Comparison of ENCODE assay signal across 31 mouse cellular contexts in genomic region chr8:109475436-109475835, GRCm38 (mm10). TPM values are rescaled to one million over a fixed set of nuclear protein-coding genes. Genes with fewer than 3 reads are reported as not detected.
DNase-seq lines count a peak whose midpoint lies in the region; ATAC-seq and TF ChIP-seq lines count a peak whose summit lies in the region.
"Had no signal": no experiment of that assay in that cellular context is flagged by ENCODE, and none has a peak within 500 bp of the region (broad histone marks: within the 10 kb centered on the region; RNA-seq: fewer than 3 reads in every experiment).

No protein-coding gene starts in this region.

- H3K9me3 ChIP-seq in intestine, postnatal 0 days (ENCODE audit: control insufficient read depth), result no peaks in the 10 kb centered on the region
- H3K9me3 ChIP-seq in intestine, embryonic 16.5 days (ENCODE audit: control insufficient read depth, low read length), result no peaks in the 10 kb centered on the region
- H3K9me3 ChIP-seq in CH12.LX (replicated peaks; ENCODE audit: low read length) (no peaks in the 10 kb centered on the region), MEL (replicated peaks; ENCODE audit: insufficient read depth, low read length) (no peaks in the 10 kb centered on the region)
- H3K9me3 ChIP-seq in hindbrain, postnatal 0 days (ENCODE audit: low read length), result no peaks in the 10 kb centered on the region
- H3K9me3 ChIP-seq: embryonic facial prominence, embryonic 13.5 days; forebrain, embryonic 15.5 days; neural tube, embryonic 12.5 days had no signal

- no peak overlapping the region for H3K4me2 ChIP-seq in intestine, postnatal 0 days (replicated peaks; ENCODE audit: low read depth)
- H3K4me2 ChIP-seq in intestine, embryonic 16.5 days (ENCODE audit: low read depth, low read length), result no peak overlapping the region
- no peak overlapping the region for H3K4me2 ChIP-seq in CH12.LX (ENCODE audit: insufficient read depth, low read depth, poor library complexity, severe bottlenecking)
- no peak overlapping the region for H3K4me2 ChIP-seq in hindbrain, postnatal 0 days (ENCODE audit: low read depth, low read length)
- H3K4me2 ChIP-seq: forebrain, embryonic 15.5 days; heart, embryonic 11.5 days; midbrain, embryonic 11.5 days; neural tube, embryonic 12.5 days had no signal

- H3K27me3 ChIP-seq in intestine, postnatal 0 days (replicated peaks; ENCODE audit: control insufficient read depth, insufficient read depth, low read length), result no peaks in the 10 kb centered on the region
- no peaks in the 10 kb centered on the region for H3K27me3 ChIP-seq in intestine, embryonic 16.5 days (replicated peaks; ENCODE audit: control insufficient read depth, insufficient read depth, low read length)
- H3K27me3 ChIP-seq in CH12.LX (replicated peaks) (no peaks in the 10 kb centered on the region), MEL (ENCODE audit: control insufficient read depth in 1 of 2, insufficient read depth in 2 of 2, low read length in 2 of 2) (no peaks in the 10 kb centered on the region)
- H3K27me3 ChIP-seq in hindbrain, postnatal 0 days (ENCODE audit: insufficient read depth, low read length), result no peaks in the 10 kb centered on the region
- H3K27me3 ChIP-seq: embryonic facial prominence, embryonic 13.5 days; forebrain, embryonic 15.5 days; neural tube, embryonic 12.5 days had no signal

- no peaks in the 10 kb centered on the region for H3K79me2 ChIP-seq in CH12.LX (replicated peaks; ENCODE audit: control insufficient read depth, extremely low read depth, insufficient read depth, poor library complexity, severe bottlenecking)
- H3K79me2 ChIP-seq in MEL (ENCODE audit: control insufficient read depth, insufficient read depth, low read length, poor library complexity), result no peaks in the 10 kb centered on the region

- no peak overlapping the region for H3K27ac ChIP-seq in intestine, postnatal 0 days (ENCODE audit: low read depth, low read length)
- no peak overlapping the region for H3K27ac ChIP-seq in intestine, embryonic 16.5 days (ENCODE audit: low read length)
- H3K27ac ChIP-seq in CH12.LX (ENCODE audit: insufficient read depth, low read depth), result no peak overlapping the region
- no peak overlapping the region for H3K27ac ChIP-seq in MEL (ENCODE audit: control insufficient read depth, low read depth, low read length)
- no peak overlapping the region for H3K27ac ChIP-seq in hindbrain, postnatal 0 days
- H3K27ac ChIP-seq: embryonic facial prominence, embryonic 13.5 days; forebrain, embryonic 15.5 days; neural tube, embryonic 12.5 days had no signal

- no peaks in the 10 kb centered on the region for H3K4me1 ChIP-seq in intestine, postnatal 0 days (replicated peaks; ENCODE audit: control insufficient read depth, insufficient read depth, low read length)
- H3K4me1 ChIP-seq in intestine, embryonic 16.5 days (ENCODE audit: control insufficient read depth, insufficient read depth, low read length), result no peaks in the 10 kb centered on the region
- H3K4me1 ChIP-seq in CH12.LX (ENCODE audit: control insufficient read depth in 1 of 2, insufficient read depth in 2 of 2), result peaks cover 0 to 2% of the 10 kb centered on the region in 2 experiments; a peak in 1 of 4 replicates
- H3K4me1 ChIP-seq in MEL (ENCODE audit: control insufficient read depth in 1 of 2, insufficient read depth in 2 of 2, low read length in 2 of 2), result no peaks in the 10 kb centered on the region
- no peaks in the 10 kb centered on the region for H3K4me1 ChIP-seq in hindbrain, postnatal 0 days (ENCODE audit: insufficient read depth, low read length)

- TF ChIP-seq POLR2A in CH12.LX (IDR thresholded peaks at IDR 0.05; ENCODE audit: low read depth, low read length) (no peak), MEL (IDR thresholded peaks at IDR 0.05; ENCODE audit: control insufficient read depth in 1 of 2, insufficient read depth in 1 of 2, low read depth in 1 of 2, low read length in 2 of 2, poor library complexity in 1 of 2) (no peak)

- peak; percentile 19; the same call in 1 of the 2 replicates for TF ChIP-seq CTCF in intestine, postnatal 0 days (IDR thresholded peaks at IDR 0.05; ENCODE audit: low read depth)
- TF ChIP-seq CTCF in CH12.LX (conservative IDR thresholded peaks at IDR 0.05 in 1 of 2, IDR thresholded peaks at IDR 0.05 in 1 of 2; ENCODE audit: low read depth in 2 of 2, low read length in 2 of 2) (peak in 1 of 2 experiments; percentile 52; a peak in 2 of 4 replicates), MEL (IDR thresholded peaks at IDR 0.05 in 2 of 3, conservative IDR thresholded peaks at IDR 0.05 in 1 of 3; ENCODE audit: control insufficient read depth in 1 of 3, insufficient read depth in 1 of 3, low read depth in 2 of 3, low read length in 3 of 3, poor library complexity in 1 of 3, severe bottlenecking in 1 of 3) (no peak)
- TF ChIP-seq CTCF in hindbrain, postnatal 0 days (IDR thresholded peaks at IDR 0.05; ENCODE audit: low read depth), result peak; percentile 55

- ATAC-seq in intestine, postnatal 0 days, result no peak
- no peak for ATAC-seq in intestine, embryonic 16.5 days
- ATAC-seq in hindbrain, postnatal 0 days, result no peak
- ATAC-seq: activated CD4-positive, CD25-positive, alpha-beta regulatory T cell, adult 4 months; forebrain, embryonic 15.5 days; liver, postnatal 0 days; lung, postnatal 0 days; Patski had no signal

- H3K4me3 ChIP-seq in intestine, postnatal 0 days (ENCODE audit: low read depth, low read length), result no peak overlapping the region
- H3K4me3 ChIP-seq in intestine, embryonic 16.5 days (ENCODE audit: low read length), result no peak overlapping the region
- H3K4me3 ChIP-seq in CH12.LX (replicated peaks in 1 of 3; ENCODE audit: low read depth in 2 of 3, low read length in 2 of 3, poor library complexity in 1 of 3), result no peak overlapping the region
- no peak overlapping the region for H3K4me3 ChIP-seq in MEL (ENCODE audit: control insufficient read depth in 1 of 2, insufficient read depth in 1 of 2, low read depth in 2 of 2, low read length in 2 of 2)
- no peak overlapping the region for H3K4me3 ChIP-seq in hindbrain, postnatal 0 days (ENCODE audit: low read length)
- H3K4me3 ChIP-seq: embryonic facial prominence, embryonic 13.5 days; erythroblast, embryonic 14.5 days; forebrain, embryonic 15.5 days; neural tube, embryonic 12.5 days had no signal

- 69% methylated on average over 4 of the region's 4 CpGs for WGBS in intestine, postnatal 0 days
- WGBS in intestine, embryonic 16.5 days, result 65% methylated on average over 4 of the region's 4 CpGs
- 47% methylated on average over 4 of the region's 4 CpGs for WGBS in hindbrain, postnatal 0 days

- DNase-seq in CH12.LX (ENCODE audit: extremely low read depth), result peak; percentile 21
- peak; percentile 4 for DNase-seq in MEL (ENCODE audit: low read depth, low spot score)
- peak; percentile 46 for DNase-seq in hindbrain, postnatal 0 days (ENCODE audit: low spot score)
- DNase-seq in lung, postnatal 36 days, result no peak
- no peak for DNase-seq in testis, postnatal 14 days (ENCODE audit: low spot score)
- DNase-seq: adrenal gland, adult 8-10 months; cerebellum, adult 2 months; cerebellum, postnatal 25 days; embryo, embryonic 11 days; gastrocnemius, postnatal 10 days; heart, adult 11 months; kidney, adult 18-20 months; kidney, postnatal 10 days; liver, postnatal 0 days; retina, postnatal 1 day; right cerebral cortex, postnatal 4 days; thymus, postnatal 25 days had no signal

- no peaks in the 10 kb centered on the region for H3K36me3 ChIP-seq in intestine, postnatal 0 days (ENCODE audit: control insufficient read depth, insufficient read depth)
- H3K36me3 ChIP-seq in intestine, embryonic 16.5 days (ENCODE audit: control insufficient read depth, insufficient read depth, low read length), result no peaks in the 10 kb centered on the region
- H3K36me3 ChIP-seq in CH12.LX (replicated peaks in 1 of 2; ENCODE audit: control insufficient read depth in 1 of 2, insufficient read depth in 1 of 2, low read length in 1 of 2) (no peaks in the 10 kb centered on the region), MEL (ENCODE audit: control insufficient read depth in 1 of 2, insufficient read depth in 2 of 2, low read length in 2 of 2) (no peaks in the 10 kb centered on the region)
- H3K36me3 ChIP-seq in hindbrain, postnatal 0 days (ENCODE audit: insufficient read depth, low read length), result no peaks in the 10 kb centered on the region
- H3K36me3 ChIP-seq: embryonic facial prominence, embryonic 13.5 days; forebrain, embryonic 15.5 days; neural tube, embryonic 12.5 days had no signal

- no peak for TF ChIP-seq EP300 in CH12.LX (IDR thresholded peaks at IDR 0.05; ENCODE audit: low read length)
- TF ChIP-seq EP300 in MEL (IDR thresholded peaks at IDR 0.05; ENCODE audit: low read depth in 1 of 2, low read length in 2 of 2), result no peak

- in situ Hi-C loops in CH12.LX (cut with MboI; ENCODE audit: low pct_ligation_motif_present, low pct_unique_long_range_greater_than_20kb, low sequenced_read_pairs), result no loop called here

- dilution Hi-C loops in CH12.LX (cut with MboI; ENCODE audit: extremely low pct_ligation_motif_present, extremely low pct_unique_long_range_greater_than_20kb, low sequenced_read_pairs), result no loop called here

- TF ChIP-seq RAD21 in CH12.LX (IDR thresholded peaks at IDR 0.05; ENCODE audit: low read depth, low read length), result no peak; the same call in 1 of the 2 replicates
- TF ChIP-seq RAD21 in MEL (IDR thresholded peaks at IDR 0.05; ENCODE audit: low read depth, low read length), result no peak

- no peak overlapping the region for H3K9ac ChIP-seq in intestine, postnatal 0 days (ENCODE audit: low read depth, low read length)
- no peak overlapping the region for H3K9ac ChIP-seq in intestine, embryonic 16.5 days (ENCODE audit: low read depth, low read length)
- H3K9ac ChIP-seq in CH12.LX (ENCODE audit: insufficient read depth, low read depth) (no peak overlapping the region), MEL (ENCODE audit: control insufficient read depth, low read depth, low read length, poor library complexity, severe bottlenecking) (no peak overlapping the region)
- no peak overlapping the region for H3K9ac ChIP-seq in hindbrain, postnatal 0 days (replicated peaks; ENCODE audit: low read length)
- H3K9ac ChIP-seq: embryonic facial prominence, embryonic 13.5 days; forebrain, embryonic 15.5 days; liver, postnatal 0 days; neural tube, embryonic 12.5 days had no signal

TF ChIP-seq in CH12.LX, 34 proteins besides CTCF, POLR2A, EP300 and RAD21 (continues in another document):
- TF ChIP-seq ETS1 (conservative IDR thresholded peaks at IDR 0.05; ENCODE audit: low read depth, low read length), result no peak

RNA-seq across cellular contexts. Expression of gene Pmfbp1, which starts 18.4 kb away (rescaled TPM):
- not detected in 2 replicates for polyA plus RNA-seq in intestine, postnatal 0 days (2015; fragmentation: Nextera tagmentation; extraction: Ambion mirVana)
- not detected in 2 replicates for polyA plus RNA-seq in intestine, embryonic 16.5 days (2015; fragmentation: Nextera tagmentation; extraction: Ambion mirVana)
- total RNA-seq in CH12.LX (2012; rRNA removed) (0.04 TPM in 1 of 2 replicates, not detected in the other), CH12.LX (2014; rRNA removed) (0.07 TPM in 1 of 2 replicates, not detected in the other), MEL (2012; rRNA removed) (0.23 and 0.39 TPM in 2 replicates)
- polyA plus RNA-seq in CH12.LX (2012; ENCODE audit: insufficient read length, low read depth) (0.07 and 0.11 TPM in 2 replicates), MEL (2012; ENCODE audit: insufficient read depth in 1 of 2, insufficient read length in 2 of 2, low read depth in 1 of 2, low replicate concordance in 2 of 2, missing spikeins in 1 of 2) (under 1 TPM in 1 of 2 experiments, not detected in 1; 0.40 TPM)
- total RNA-seq in hindbrain, postnatal 0 days (2014; rRNA removed), result 2.0 and 2.9 TPM in 2 replicates
- 1.2 and 1.3 TPM in 2 replicates for polyA plus RNA-seq in hindbrain, postnatal 0 days (2015; fragmentation: Nextera tagmentation; extraction: Ambion mirVana)
- total RNA-seq: adrenal gland, adult 8-10 months; gastrocnemius, postnatal 10 days; liver, adult 2 months had no signal
- polyA plus RNA-seq: activated CD4-positive, CD25-positive, alpha-beta regulatory T cell, adult 4 months; erythroblast, embryonic 14.5 days; heart, postnatal 0 days; liver, adult 2 months; liver, postnatal 0 days; lung, postnatal 0 days; Patski; stomach, embryonic 14.5 days had no signal

Comparison
In these comparisons a context has a peak if more than half of its experiments do, and no peak if none do; other contexts are left out.
1. CTCF ChIP-seq: peak in intestine, postnatal 0 days (single experiment) and hindbrain, postnatal 0 days (single experiment); none in MEL (0 of 3).
2. DNase-seq: peak in CH12.LX (single experiment), MEL (single experiment) and hindbrain, postnatal 0 days (single experiment); none in lung, postnatal 36 days (single experiment) and testis, postnatal 14 days (single experiment).